Mouse (Mus musculus): ENCODE results near the gene Syn3.
"Not testable (repeated sequence)": the region's sequence is repeated elsewhere in the genome, so short reads cannot be mapped to it uniquely, and the experiment has no call there.

Gene Syn3

DNA sequence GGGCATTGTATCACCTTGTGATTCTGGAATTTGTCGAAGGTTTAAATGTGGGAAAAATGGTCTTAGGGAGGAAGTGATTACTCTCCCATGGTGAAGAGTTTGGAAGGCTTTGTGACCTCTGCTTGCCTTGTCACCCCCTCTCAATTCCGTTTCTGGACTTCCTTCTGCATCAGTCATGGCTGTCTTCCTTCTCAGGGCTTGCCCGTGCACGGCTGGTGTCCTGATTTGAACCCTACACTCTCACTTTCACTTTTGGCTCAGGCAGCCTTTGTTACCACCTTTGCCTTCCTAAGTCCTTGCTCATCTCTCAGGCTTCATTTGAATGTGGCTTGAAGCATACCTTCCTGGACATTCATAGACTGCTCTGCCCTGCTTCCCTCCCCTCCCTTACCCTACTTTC, 424.6 kb downstream of the Syn3 start:
- DNase-seq: no peak

DNA sequence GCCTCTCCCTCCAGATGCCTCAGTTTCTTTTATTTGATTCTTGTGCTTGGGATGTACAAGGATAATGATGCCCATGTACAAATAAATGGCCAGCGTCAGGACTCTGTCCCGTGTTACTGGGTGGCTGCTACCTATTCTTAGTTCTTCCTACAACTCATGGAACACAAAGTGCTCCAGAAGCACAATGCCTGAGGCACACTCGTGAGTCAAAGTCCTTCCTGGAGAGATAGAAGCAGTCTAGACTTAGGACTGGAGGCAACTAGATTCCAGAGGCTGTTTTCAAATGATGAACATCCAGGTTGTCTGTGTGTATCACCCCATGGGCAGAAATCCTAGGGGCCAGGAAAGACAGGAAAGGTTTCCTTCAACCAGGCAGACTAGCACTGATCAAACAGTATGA, 427.9 kb downstream of the Syn3 start:
- DNase-seq: no peak

DNA sequence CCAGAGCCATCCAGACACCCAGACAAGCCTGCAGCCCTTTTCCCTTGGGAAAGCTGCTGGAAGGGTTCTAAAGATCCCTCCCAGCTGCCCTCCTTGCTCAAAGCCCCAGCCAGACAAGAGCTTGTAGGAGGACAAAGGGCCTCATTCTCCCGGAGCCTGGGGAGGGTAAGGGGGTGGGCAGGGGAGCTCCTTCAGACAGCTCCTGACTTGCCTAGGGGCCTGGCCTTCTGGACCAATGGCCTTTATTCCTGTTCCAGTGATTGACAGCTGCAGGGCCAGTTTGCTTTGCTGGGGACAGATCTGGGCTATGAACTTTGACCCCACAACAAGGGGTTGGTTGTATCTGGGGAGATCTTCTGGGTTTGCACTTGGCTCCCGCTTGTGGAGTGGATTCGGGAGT, 429.4 kb downstream of the Syn3 start:
- no peak for DNase-seq

DNA sequence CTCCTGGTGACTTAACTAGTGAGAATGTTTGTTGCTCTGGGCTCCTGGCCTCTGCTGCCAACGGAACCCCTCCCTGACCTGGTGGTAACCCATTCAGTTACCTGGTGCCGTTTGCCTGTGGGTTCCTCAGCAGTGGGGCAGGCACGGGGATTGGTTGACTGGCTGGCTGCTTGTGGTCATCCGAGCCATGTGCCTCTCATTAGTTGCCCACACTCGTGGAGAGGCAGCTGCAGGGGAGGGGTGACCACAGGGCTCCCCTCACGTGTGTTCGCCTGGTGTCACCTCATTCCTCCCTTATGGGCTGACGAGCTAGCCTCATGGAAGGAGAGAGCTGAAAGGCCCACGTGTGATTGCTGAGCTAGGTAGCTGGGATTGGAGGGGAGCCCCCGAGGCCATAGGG, 430.8 kb downstream of the Syn3 start:
- no peak for DNase-seq

DNA sequence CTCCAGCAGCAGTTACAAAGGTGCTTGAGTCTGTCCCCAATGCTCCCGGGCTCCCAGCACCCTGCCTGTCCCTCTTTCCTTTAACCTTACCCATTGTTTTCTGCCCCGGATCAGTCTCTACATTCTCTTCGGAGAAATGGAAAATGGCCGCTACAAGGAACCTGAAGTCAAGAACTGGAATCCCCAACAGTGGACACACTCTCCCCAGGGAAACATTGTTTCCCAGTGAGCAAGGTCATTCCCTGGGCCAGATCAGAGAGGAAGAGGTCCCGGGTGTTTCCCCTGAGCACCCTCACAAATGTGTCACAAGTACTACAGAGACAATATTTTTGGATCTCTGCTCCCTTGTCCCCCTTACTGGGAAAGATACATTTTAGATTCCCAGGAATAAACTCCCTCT, 432.0 kb downstream of the Syn3 start:
- DNase-seq: no peak

DNA sequence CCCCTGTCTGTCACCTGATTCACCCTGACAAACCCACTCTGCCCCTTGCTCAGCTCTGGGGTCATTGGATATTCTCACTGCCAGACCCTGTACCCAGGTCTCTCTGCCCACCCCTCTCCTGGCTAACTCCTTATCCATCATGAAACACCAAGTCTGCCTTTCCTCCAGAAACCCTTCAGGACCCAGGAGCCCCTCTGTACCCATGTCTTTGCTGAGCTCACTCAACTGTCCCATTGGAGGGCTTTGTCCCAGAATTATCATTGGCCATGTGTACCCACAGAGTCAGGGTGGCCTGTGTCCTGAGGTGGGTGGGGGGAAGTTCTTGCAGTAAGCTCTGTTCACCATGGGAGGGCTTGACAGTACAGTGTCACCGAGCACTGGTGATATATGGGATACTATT, 433.0 kb downstream of the Syn3 start:
- DNase-seq: no peak

DNA sequence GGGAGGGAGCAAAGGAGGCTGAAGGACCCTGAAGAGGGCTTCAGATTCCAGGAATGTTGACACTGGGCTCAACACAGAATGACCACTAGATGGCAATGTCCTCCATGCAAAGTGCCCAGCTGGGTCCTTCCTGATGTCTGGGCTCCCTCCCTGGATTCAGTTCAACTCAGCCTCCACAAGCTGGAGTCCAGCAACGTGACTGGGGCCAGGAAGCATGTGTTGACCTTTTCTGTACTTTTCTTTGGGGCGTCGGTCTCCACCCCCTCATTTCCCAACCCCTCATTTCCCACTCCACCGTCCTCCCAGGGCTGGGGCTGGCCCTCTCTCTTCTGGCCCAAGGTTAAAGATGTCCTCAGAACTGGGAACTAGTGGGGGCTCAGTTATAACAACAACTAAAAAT, 433.8 kb downstream of the Syn3 start:
- peak; percentile 66 for DNase-seq

DNA sequence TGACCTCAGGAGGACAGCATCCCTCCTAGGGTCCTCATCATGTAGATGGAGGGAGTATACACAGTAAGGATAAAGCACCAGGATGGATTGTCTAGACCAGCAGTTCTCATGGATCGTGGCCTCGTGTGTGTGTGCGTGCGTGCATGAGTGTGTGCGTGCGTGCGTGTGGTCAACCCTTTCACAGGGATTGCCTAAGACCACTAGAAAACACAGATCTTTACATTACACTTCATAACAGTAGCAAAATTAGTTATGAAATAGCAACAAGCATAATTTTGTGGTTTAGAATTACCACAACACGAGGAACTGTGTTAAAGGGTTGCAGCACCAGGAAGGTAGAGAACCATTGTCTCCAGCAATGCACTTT, 435.7 kb downstream of the Syn3 start:
- no peak for DNase-seq

DNA sequence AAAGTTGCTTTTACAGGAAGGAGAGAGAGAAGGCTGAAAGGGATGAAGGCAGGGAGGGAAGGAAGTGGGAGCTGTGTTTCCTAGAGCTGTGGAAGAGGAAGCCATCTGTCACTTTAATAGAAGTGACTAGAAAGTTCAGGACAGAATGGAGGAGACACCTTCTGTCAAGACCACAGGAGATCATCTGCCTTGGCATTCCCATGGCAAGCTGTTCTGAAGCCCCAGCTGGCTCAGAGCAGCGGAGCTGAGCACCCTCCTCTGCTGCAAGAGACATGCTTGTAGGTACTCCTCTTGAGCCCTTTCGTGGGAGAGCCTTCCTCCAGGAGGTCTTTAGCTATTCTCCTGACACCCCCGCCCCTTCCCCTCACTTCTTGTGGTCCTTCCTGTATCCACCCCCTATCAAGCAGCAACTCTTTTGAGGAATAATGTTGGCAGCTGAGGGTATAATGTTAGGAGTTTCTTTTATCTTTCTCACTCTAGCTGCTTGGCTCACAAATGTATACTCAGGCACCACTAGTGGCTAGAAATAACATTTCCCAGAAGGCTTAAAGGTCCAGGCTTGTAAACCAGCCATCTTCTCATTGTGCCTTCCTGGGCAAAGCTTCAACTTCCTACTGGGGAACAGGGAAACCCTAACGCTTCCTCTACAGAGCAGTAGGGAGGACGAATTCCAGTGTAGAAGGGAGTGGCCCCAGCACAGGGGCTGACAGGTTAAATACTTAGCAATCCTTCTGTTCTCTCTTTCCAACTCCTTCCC, 436.3 kb downstream of the Syn3 start:
- DNase-seq: peak; percentile 56

DNA sequence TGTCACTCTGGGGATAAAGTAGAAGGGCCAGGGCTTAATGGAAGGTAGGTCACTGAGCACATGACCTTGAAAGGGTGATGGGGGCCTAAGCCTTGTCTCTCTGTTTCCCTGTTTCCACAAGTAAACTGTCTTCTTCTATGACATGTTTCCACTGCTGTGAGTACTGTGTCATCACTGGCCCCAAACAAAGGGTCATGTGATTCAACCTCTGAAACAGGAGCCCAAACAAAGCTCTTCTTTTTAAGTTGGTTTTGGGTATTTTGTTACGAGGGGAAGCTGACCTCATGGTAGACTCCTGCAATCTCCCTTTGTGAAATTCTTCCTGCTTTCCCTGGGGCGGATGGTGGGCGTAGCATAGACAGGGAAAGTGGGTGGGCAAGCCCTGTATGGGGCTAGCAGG, 438.4 kb downstream of the Syn3 start:
- DNase-seq: no peak

DNA sequence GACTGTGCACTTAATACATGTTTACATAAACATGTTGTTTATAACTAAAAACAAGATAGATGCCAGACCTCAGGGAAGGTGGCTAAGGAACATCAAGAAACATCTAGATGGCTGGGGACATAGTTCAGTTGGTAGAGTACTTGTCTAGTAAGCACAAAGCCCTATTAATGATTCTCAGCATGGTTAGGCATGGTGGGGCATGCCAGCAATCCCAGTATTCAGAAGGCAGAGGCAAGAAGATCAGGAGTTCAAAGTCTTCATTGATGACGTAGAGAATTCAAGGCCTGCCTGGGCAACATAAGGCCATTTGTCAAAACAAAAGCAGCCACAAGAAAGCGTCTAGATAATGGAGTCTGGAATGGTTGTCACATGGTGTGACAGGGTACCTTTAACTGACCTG, 441.0 kb downstream of the Syn3 start:
- DNase-seq: no peak

DNA sequence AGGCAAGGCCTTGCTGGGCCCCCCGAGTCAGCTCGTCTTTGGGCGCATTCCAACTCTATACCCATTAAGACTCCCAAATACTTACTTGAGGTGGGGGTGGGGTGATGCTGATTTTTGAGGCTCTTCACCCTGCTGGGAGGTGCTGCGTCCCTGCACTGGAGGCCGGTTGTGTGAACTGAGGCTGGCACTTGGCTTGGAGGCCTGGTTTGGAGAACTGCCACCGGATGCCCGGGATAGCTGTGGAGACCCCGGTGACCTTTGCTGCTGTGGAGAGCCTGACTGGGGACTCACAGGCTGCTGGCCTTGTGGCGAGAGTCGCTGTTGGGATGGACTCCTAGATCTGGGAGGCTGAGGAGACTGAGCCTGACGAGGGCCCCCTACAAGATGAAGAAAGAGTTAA, 441.4 kb downstream of the Syn3 start:
- no peak for DNase-seq

DNA sequence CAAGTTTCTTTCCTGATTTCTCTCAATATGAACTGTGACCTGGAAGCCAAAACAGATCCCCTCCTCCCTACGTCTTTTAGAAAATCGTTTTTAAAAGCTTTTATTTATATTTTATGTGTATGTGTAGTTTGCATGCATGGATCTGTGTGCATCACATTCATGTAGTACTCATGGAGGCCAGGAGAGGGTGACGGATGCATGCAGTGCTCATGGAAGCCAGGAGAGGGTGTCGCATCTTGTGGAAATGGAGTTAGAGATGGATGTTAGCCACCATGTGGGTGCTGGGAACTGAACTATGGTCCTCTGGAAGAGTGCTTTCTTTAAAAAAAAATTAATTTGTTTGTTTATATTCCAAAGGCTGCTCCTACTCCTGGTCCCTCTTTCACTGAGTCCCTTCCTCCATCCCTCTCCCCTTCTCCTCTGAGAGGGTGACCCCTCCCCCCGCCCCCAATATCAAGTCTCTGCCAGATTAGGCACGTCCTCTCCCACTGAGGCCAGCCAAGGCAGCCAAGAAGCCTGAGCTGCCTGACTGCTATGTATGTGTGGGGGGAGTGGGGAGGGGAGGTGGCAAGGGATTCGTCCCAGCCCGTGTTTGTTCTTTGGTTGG, 442.3 kb downstream of the Syn3 start:
- DNase-seq: no peak

DNA sequence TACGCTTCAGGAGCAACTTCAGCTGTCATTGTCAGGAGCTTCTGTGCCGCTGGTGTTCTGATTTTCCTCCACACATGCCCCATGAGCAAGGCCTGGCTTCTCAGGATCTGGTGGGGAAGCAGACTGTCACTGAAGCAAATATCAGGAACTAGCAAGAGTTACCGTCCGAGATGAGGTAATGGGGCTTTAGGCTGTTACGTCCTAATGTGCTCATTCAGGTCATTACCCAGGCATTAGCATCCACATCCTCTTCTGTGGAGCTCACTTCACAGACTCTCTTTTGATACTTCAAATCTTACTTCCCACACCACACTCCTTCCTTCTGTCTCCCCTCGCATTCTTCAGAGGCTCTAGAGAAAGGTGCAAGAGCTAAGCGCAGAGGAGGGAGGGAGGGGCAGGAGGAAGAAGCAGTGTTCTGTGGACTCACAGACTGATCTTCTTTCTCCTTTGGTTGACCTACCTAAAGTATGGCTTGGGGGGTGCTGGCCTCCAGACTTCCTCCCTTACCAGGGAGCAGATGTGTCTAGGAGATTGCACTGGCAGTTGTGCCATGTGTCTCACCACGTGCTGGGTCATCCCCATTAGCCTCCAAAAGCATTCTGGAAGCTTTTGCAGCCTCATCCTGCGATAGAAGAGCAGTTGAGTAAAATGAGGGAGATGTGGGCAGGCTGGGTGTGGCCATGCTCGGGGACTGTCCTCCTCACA, 445.7 kb downstream of the Syn3 start:
- no peak for DNase-seq

DNA sequence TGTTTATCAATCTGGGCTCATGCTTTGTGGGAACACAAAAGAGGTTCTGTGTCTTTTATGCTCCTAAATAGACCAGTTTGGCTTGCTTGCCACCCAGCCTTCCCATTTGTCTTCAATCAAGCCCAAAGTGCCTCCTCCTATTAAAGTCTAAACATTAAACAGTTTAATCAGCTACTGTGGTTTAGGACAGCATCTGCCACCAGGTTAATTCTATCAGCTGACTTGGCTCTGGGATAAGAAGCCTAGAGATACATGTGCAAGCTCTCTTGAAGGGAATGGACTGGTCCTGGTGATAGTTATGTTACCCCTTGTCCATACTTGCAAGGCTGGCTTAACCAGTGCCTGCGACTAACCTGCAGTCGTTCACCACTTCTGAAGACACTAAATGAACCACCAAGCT, 448.2 kb downstream of the Syn3 start:
- DNase-seq: no peak

DNA sequence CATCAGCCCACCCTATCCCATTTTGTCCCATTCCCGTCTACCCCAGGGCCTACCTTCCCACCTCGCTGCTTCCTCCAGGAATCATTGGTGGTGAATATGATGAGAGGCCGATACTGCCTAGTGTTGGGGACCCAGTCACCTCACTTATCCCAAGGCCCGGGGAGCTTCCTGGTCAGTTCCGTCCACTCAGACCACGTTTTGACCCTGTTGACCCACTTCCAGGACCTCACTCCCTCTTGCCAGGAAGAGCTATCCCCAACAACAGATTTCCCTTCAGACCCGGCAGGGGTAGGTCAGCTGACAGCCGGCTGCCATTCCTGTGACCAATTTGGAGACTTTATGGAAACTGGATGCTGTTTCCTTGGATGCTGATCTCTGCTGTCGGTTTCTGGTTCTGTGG, 450.9 kb downstream of the Syn3 start:
- DNase-seq: no peak

DNA sequence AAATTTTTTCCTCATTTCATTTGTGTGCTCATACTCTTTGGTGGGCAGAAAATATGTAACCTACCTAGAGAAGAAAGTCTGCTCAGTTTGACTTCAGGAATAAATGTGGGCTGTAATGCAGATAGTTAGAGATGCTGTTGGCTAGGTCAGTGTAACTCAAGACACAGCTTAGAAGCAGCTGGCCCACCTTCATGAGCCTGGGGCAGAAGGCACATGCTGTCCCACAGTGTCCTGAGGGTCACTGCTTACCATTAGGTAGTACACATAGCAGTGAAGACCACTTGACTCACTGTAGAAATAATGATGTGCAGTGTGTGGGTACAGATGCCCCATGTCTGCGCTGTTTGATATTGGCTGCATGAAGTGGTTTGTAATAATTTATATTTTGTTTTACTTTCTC, 452.3 kb downstream of the Syn3 start:
- DNase-seq: no peak

DNA sequence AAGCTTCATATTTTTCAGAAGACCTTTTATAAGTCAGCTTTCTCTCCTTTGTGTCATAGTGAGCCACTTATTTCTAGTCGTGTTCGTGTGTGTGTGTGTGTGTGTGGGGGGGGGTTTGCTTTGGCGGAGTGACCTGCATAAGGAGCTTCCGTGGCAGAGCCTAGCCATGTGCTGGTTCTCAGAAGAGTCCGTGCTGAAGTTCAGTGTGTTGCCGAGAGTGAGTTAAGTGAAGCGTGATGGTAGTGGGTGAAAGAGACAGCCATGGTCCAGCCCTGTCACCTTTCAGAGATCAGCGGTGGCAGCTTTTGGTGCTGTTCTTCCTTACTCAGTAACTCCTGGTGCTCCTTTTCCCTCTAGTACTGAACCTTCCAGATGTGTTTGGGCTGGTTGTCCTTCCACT, 454.6 kb downstream of the Syn3 start:
- DNase-seq: no peak

DNA sequence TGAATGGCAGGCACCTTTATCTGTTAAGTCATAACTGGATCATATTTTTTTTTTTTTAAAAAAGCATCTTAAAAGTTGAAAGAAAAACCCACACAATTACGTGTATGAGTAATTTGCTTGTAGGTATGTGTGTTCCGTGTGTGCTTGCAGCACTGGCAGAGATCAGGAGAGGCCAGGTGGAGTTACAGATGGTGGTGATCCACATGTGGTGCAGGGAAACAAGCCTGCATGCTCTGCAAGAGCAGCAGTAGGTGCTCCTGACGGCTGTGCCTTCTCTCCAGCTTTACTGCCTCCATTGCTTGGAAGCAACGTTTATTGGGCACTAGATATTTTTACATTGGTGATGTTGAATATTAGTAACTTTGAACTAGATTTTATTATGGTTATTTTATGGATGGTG, 455.0 kb downstream of the Syn3 start:
- no peak for DNase-seq

DNA sequence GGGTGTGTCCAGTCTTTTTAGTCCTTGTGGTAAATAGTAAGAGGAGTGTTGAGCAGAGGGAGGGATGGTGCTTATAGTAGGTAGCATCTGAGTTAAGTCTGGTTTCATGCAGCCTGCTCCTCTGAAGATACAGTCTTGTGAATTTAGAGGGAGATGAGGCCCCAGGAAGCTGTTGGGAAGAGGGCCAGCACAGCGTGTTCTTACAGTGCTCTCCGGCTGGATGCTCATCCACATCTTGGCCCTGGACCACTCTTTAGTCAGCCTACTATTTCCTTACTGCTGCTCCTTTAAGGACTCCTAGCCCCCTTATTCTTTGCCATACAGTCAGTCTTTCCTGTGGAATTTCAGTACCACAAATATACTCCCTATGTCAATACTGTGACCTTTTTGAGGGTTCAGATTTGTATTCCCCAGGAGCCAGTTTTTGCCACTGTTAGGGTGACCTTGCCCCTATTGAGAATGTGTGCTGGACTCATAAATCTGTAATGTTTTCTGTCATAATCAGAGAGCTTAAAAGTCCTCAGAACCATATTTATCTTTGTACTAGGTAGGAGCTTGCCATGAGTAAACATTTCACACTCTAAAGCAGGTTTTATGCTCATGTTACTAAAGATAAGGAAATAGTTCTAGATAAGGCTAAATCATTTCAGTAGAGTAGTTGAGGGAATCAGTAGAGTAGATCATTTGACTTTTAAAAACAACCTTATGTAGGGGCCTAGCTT, 464.5 kb downstream of the Syn3 start:
- no peak for DNase-seq

DNA sequence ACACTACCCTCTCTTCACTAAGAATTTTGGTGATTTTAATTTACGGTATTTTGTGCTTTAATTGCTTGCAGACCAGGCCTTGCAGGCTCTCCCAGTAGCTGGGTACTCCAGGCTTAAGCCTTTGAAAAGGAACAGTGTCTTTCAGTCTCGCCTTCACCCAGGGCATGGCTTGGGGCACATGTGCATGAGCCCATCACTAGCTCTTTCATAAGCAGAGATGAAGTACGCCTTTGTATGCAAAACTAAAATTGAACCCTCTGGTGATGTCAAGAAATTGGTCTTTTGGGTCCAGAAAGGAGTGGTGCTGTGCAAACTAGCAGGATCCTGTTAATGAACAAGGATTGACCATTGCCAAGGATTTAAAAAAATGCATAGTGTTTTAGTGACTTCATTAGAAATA, 466.2 kb downstream of the Syn3 start:
- no peak for DNase-seq

DNA sequence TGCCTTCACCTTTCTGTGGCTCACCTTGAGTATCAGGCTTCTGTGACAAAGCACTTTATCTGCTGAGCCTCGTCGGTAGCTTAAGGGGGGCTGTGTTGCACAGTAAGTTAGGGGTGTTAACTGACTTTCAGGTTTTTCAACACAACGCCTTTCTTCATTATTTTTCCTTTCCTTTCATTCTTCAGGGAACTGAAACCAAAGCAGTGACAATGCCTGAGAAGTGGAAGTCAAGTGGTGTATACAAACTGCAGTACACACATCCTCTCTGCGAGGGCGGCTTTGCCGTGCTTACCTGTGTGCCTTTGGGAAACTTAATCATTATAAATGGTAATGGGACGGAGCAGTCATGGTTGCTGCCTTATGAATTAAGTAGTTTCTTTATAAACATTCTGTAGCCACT, 468.0 kb downstream of the Syn3 start:
- no peak for DNase-seq

DNA sequence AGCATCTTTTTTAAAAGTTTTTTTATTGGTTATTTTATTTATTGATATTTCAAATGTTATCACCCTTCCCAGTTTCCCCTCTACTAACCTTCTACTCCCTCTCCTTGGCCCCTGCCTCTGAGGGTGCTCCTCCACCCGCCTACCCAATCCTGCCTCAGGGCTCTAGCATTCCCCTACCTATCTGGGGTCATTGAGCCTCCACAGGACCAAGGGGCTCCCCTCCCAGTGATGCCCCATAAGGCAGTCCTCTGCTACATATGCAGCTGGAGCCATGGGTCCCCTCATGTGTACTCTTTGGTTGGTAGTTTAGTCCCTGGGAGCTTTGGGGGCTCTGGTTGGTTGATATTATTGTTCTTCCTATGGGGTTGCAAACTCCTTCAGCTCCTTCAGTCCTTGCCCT, 471.9 kb downstream of the Syn3 start:
- DNase-seq: not testable (repeated sequence)

DNA sequence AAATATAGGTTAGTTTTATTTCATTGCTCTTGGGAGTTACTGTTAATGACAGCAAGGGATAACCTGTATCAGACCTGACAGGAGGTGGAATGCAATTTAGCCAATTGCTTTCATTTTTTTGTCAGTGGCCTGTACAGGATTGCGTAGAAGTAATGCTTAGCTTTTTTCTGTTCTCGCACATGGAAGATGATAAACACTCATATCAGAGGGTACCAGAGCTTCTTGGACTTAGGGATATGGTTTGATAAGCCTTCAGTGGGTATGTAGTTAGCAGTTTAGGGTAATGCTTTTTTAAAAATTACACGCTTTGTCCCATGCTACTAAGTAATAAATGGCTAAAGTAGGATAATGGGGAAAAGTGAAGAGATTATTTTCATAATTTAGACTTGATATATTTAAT, 472.3 kb downstream of the Syn3 start:
- DNase-seq: no peak

Data from cerebellum, adult 11-12 months (tissue).